Mouse (Mus musculus): Measurements from ENCODE around the gene Tmem132d. TPM values are rescaled to one million over a fixed set of nuclear protein-coding genes. Genes with fewer than 3 reads are reported as not detected.

The Tmem132d gene
- polyA plus RNA-seq, 1 experiment from 2014 or later = not detected

- H3K4me1 ChIP-seq (ENCODE audit: insufficient read depth) = no peaks in the 10 kb centered on the region
- no peak for DNase-seq
- no peak overlapping the region for H3K4me3 ChIP-seq (ENCODE audit: low read depth, low read length)
- H3K27me3 ChIP-seq (ENCODE audit: insufficient read depth, low read length) = no peaks in the 10 kb centered on the region
- TF ChIP-seq EP300 (IDR thresholded peaks at IDR 0.05; ENCODE audit: low read depth) (no peak), CTCF (IDR thresholded peaks at IDR 0.05; ENCODE audit: low read depth) (no peak)
- H3K27ac ChIP-seq (ENCODE audit: low read depth) = no peak overlapping the region
- no peak for ATAC-seq
- 79% methylated on average over 8 of the region's 8 CpGs for WGBS (ENCODE audit: insufficient replicate concordance)
- no peaks in the 10 kb centered on the region for H3K36me3 ChIP-seq (replicated peaks; ENCODE audit: insufficient read depth, low read length)
- H3K4me2 ChIP-seq (ENCODE audit: low read depth, low read length) = no peak overlapping the region
- H3K9ac ChIP-seq (replicated peaks) = no peak overlapping the region
- H3K9me3 ChIP-seq (ENCODE audit: low read length) = peaks cover 4% of the 10 kb centered on the region; the same call in 1 of the 2 replicates
Measured at GRCm38 (mm10) chr5:128113107-128113506, 319.8 kb downstream of the Tmem132d start.

GRCm38 (mm10) chr5:128112518-128112917 is 320.4 kb downstream of the Tmem132d start:
- Histone ChIP-seq H3K9ac (replicated peaks) (no peak overlapping the region), H3K4me2 (ENCODE audit: low read depth, low read length) (no peak overlapping the region), H3K36me3 (replicated peaks; ENCODE audit: insufficient read depth, low read length) (no peaks in the 10 kb centered on the region), H3K9me3 (ENCODE audit: low read length) (peaks cover 4% of the 10 kb centered on the region; the same call in 1 of the 2 replicates), H3K4me1 (ENCODE audit: insufficient read depth) (no peaks in the 10 kb centered on the region), H3K27me3 (ENCODE audit: insufficient read depth, low read length) (no peaks in the 10 kb centered on the region), H3K27ac (ENCODE audit: low read depth) (no peak overlapping the region), H3K4me3 (ENCODE audit: low read depth, low read length) (no peak overlapping the region)
- no peak for DNase-seq
- TF ChIP-seq EP300 (IDR thresholded peaks at IDR 0.05; ENCODE audit: low read depth) (no peak), CTCF (IDR thresholded peaks at IDR 0.05; ENCODE audit: low read depth) (peak; percentile 19; the same call in 1 of the 2 replicates)
- WGBS (ENCODE audit: insufficient replicate concordance) = 81% methylated on average over 3 of the region's 3 CpGs
- no peak for ATAC-seq

GRCm38 (mm10) chr5:128111664-128112063 is 321.2 kb downstream of the Tmem132d start:
- ATAC-seq (no peak), DNase-seq (no peak)
- Histone ChIP-seq H3K36me3 (replicated peaks; ENCODE audit: insufficient read depth, low read length) (no peaks in the 10 kb centered on the region), H3K4me3 (ENCODE audit: low read depth, low read length) (no peak overlapping the region), H3K4me1 (ENCODE audit: insufficient read depth) (no peaks in the 10 kb centered on the region), H3K9ac (replicated peaks) (no peak overlapping the region), H3K27me3 (ENCODE audit: insufficient read depth, low read length) (no peaks in the 10 kb centered on the region), H3K9me3 (ENCODE audit: low read length) (peaks cover 4% of the 10 kb centered on the region; the same call in 1 of the 2 replicates), H3K27ac (ENCODE audit: low read depth) (no peak overlapping the region), H3K4me2 (ENCODE audit: low read depth, low read length) (no peak overlapping the region)
- 68% methylated on average over 5 of the region's 5 CpGs for WGBS (ENCODE audit: insufficient replicate concordance)
- TF ChIP-seq CTCF (IDR thresholded peaks at IDR 0.05; ENCODE audit: low read depth) (peak; percentile 33), EP300 (IDR thresholded peaks at IDR 0.05; ENCODE audit: low read depth) (no peak)

GRCm38 (mm10) chr5:128102556-128102955 is 330.3 kb downstream of the Tmem132d start:
- Histone ChIP-seq H3K4me2 (ENCODE audit: low read depth, low read length) (no peak overlapping the region), H3K4me3 (ENCODE audit: low read depth, low read length) (no peak overlapping the region), H3K9ac (replicated peaks) (no peak overlapping the region), H3K36me3 (replicated peaks; ENCODE audit: insufficient read depth, low read length) (no peaks in the 10 kb centered on the region), H3K27ac (ENCODE audit: low read depth) (no peak overlapping the region), H3K27me3 (ENCODE audit: insufficient read depth, low read length) (no peaks in the 10 kb centered on the region), H3K4me1 (ENCODE audit: insufficient read depth) (no peaks in the 10 kb centered on the region), H3K9me3 (ENCODE audit: low read length) (peaks cover 5% of the 10 kb centered on the region)
- no peak for TF ChIP-seq EP300 (IDR thresholded peaks at IDR 0.05; ENCODE audit: low read depth)
- DNase-seq (no peak), ATAC-seq (no peak)
- WGBS (ENCODE audit: insufficient replicate concordance) = 74% methylated on average over 8 of the region's 8 CpGs

- WGBS (ENCODE audit: insufficient replicate concordance) = 62% methylated on average over 5 of the region's 5 CpGs
Measured at GRCm38 (mm10) chr5:128100331-128100730, 332.5 kb downstream of the Tmem132d start.

GRCm38 (mm10) chr5:128099439-128099838 is 333.4 kb downstream of the Tmem132d start:
- no peak overlapping the region for H3K4me2 ChIP-seq (ENCODE audit: low read depth, low read length)
- TF ChIP-seq EP300 (IDR thresholded peaks at IDR 0.05; ENCODE audit: low read depth) (no peak), CTCF (IDR thresholded peaks at IDR 0.05; ENCODE audit: low read depth) (peak; percentile 54)
- no peaks in the 10 kb centered on the region for H3K27me3 ChIP-seq (ENCODE audit: insufficient read depth, low read length)
- H3K4me3 ChIP-seq (ENCODE audit: low read depth, low read length) = no peak overlapping the region
- no peaks in the 10 kb centered on the region for H3K36me3 ChIP-seq (replicated peaks; ENCODE audit: insufficient read depth, low read length)
- H3K9ac ChIP-seq (replicated peaks) = no peak overlapping the region
- 61% methylated on average over 2 of the region's 2 CpGs for WGBS (ENCODE audit: insufficient replicate concordance)
- H3K4me1 ChIP-seq (ENCODE audit: insufficient read depth) = no peaks in the 10 kb centered on the region
- ATAC-seq = no peak
- no peak for DNase-seq
- peaks cover 5% of the 10 kb centered on the region for H3K9me3 ChIP-seq (ENCODE audit: low read length)
- no peak overlapping the region for H3K27ac ChIP-seq (ENCODE audit: low read depth)

More at GRCm38 (mm10) chr5:128100331-128100730, 332.5 kb downstream of the Tmem132d start:
- no peaks in the 10 kb centered on the region for H3K27me3 ChIP-seq (ENCODE audit: insufficient read depth, low read length)
- H3K36me3 ChIP-seq (replicated peaks; ENCODE audit: insufficient read depth, low read length) = no peaks in the 10 kb centered on the region
- H3K9ac ChIP-seq (replicated peaks) = no peak overlapping the region
- no peaks in the 10 kb centered on the region for H3K4me1 ChIP-seq (ENCODE audit: insufficient read depth)
- ATAC-seq (no peak), DNase-seq (no peak)
- TF ChIP-seq CTCF (IDR thresholded peaks at IDR 0.05; ENCODE audit: low read depth) (no peak), EP300 (IDR thresholded peaks at IDR 0.05; ENCODE audit: low read depth) (no peak)
- no peak overlapping the region for H3K4me3 ChIP-seq (ENCODE audit: low read depth, low read length)
- no peak overlapping the region for H3K27ac ChIP-seq (ENCODE audit: low read depth)
- no peak overlapping the region for H3K4me2 ChIP-seq (ENCODE audit: low read depth, low read length)
- H3K9me3 ChIP-seq (ENCODE audit: low read length) = peaks cover 5% of the 10 kb centered on the region

- 75% methylated on average over 5 of the region's 5 CpGs for WGBS (ENCODE audit: insufficient replicate concordance)
- TF ChIP-seq CTCF (IDR thresholded peaks at IDR 0.05; ENCODE audit: low read depth) = no peak
- no peak for TF ChIP-seq EP300 (IDR thresholded peaks at IDR 0.05; ENCODE audit: low read depth)
- no peak for ATAC-seq
Measured at GRCm38 (mm10) chr5:128090578-128090977, 342.3 kb downstream of the Tmem132d start.

More at GRCm38 (mm10) chr5:128090578-128090977, 342.3 kb downstream of the Tmem132d start:
- no peaks in the 10 kb centered on the region for H3K27me3 ChIP-seq (ENCODE audit: insufficient read depth, low read length)
- peaks cover 5% of the 10 kb centered on the region; the same call in 1 of the 2 replicates for H3K9me3 ChIP-seq (ENCODE audit: low read length)
- H3K27ac ChIP-seq (ENCODE audit: low read depth) = no peak overlapping the region
- no peaks in the 10 kb centered on the region for H3K36me3 ChIP-seq (replicated peaks; ENCODE audit: insufficient read depth, low read length)
- H3K4me2 ChIP-seq (ENCODE audit: low read depth, low read length) = no peak overlapping the region
- no peak overlapping the region for H3K4me3 ChIP-seq (ENCODE audit: low read depth, low read length)
- no peak overlapping the region for H3K9ac ChIP-seq (replicated peaks)
- no peaks in the 10 kb centered on the region for H3K4me1 ChIP-seq (ENCODE audit: insufficient read depth)
- no peak for DNase-seq
